Mouse (Mus musculus) erythroblast, embryonic 14.5 days (primary cell): ENCODE measurements around the gene Stim2. TPM values are rescaled to one million over a fixed set of nuclear protein-coding genes. Genes with fewer than 3 reads are reported as not detected.

Experiments used
- H3K27me3 ChIP-seq: 2 replicates; pipeline ENCODE4 v1.6.1; 2012; ENCODE audit warnings: inconsistent platforms; ENCODE audit not compliant: control insufficient read depth
- H3K36me3 ChIP-seq: 2 replicates; pipeline ENCODE4 v1.6.1; 2012; ENCODE audit warnings: mild to moderate bottlenecking, inconsistent platforms; ENCODE audit not compliant: control insufficient read depth
- H3K4me1 ChIP-seq: 2 replicates; pipeline ENCODE4 v1.6.1; 2012; ENCODE audit warnings: inconsistent platforms; ENCODE audit not compliant: control insufficient read depth
- H3K4me3 ChIP-seq: replicated peaks from 2 replicates; pipeline ENCODE3; 2012; ENCODE audit warnings: moderate library complexity, mild to moderate bottlenecking, inconsistent platforms
- H3K9me3 ChIP-seq: 2 replicates; pipeline ENCODE4 v1.6.1; 2012; ENCODE audit warnings: low read length, inconsistent platforms, mixed read lengths; ENCODE audit not compliant: control insufficient read depth
- GATA1 ChIP-seq: IDR thresholded peaks from 2 replicates; pipeline ENCODE4 v1.6.1; 2012; ENCODE audit warnings: low read length, inconsistent platforms, mixed read lengths
- TAL1 ChIP-seq: IDR thresholded peaks from 3 replicates; pipeline ENCODE4 v1.6.1; 2012; ENCODE audit warnings: low read length, inconsistent platforms, mixed read lengths
- polyA plus RNA-seq: library from polyadenylated mRNA; stranded (reverse); fragments of >175 nt; gene quantifications from 2 replicates; pipeline ENCODE4 v1.2.3, GENCODE M21; 2012

Stim2 gene
- polyA plus RNA-seq, 1 experiment, result 0.11 TPM

- Histone ChIP-seq H3K36me3 (no peaks in the 10 kb centered on the region), H3K9me3 (no peaks in the 10 kb centered on the region), H3K27me3 (no peaks in the 10 kb centered on the region), H3K4me1 (no peaks in the 10 kb centered on the region), H3K4me3 (no peak overlapping the region)
- no peak for TF ChIP-seq TAL1
- no peak for TF ChIP-seq GATA1
Observed at GRCm38 (mm10) chr5:53961830-53962515, 36.3 kb upstream of the Stim2 start.

GRCm38 (mm10) chr5:53965656-53966055 is 32.6 kb upstream of the Stim2 start:
- H3K27me3 ChIP-seq, result peaks cover 10% of the 10 kb centered on the region; the same call in 1 of the 2 replicates
- no peak for TF ChIP-seq GATA1
- H3K4me1 ChIP-seq, result no peaks in the 10 kb centered on the region
- H3K4me3 ChIP-seq, result no peak overlapping the region
- H3K36me3 ChIP-seq, result no peaks in the 10 kb centered on the region
- H3K9me3 ChIP-seq, result no peaks in the 10 kb centered on the region

GRCm38 (mm10) chr5:53967560-53967959 is 30.7 kb upstream of the Stim2 start:
- H3K27me3 ChIP-seq, result peaks cover 10% of the 10 kb centered on the region; the same call in 1 of the 2 replicates
- H3K4me3 ChIP-seq, result no peak overlapping the region
- no peak for TF ChIP-seq TAL1
- no peak for TF ChIP-seq GATA1
- H3K36me3 ChIP-seq, result no peaks in the 10 kb centered on the region
- H3K4me1 ChIP-seq, result no peaks in the 10 kb centered on the region
- H3K9me3 ChIP-seq, result no peaks in the 10 kb centered on the region

DNA sequence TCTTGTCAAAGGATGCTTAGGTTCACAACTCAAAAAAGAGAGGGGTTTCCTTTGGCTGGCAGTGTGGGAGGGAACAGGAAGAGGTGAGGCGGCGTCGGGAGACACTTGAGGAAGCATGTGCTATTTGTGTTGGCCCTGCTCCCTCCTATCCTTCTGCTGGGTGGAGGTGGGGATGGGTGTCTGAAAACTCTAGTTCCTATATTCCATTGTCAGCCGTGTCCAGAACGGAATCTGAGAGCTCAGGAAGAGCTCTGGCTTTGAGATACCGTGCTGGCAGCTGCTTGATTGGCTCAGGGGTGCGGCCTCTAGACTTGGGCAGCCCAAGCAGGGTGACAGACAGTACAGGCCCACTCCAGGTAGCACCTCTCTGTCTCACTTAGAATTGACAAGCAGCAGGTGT is 28.1 kb upstream of the Stim2 start:
- Histone ChIP-seq H3K4me3 (no peak overlapping the region), H3K27me3 (peaks cover 10% of the 10 kb centered on the region; the same call in 1 of the 2 replicates)

GRCm38 (mm10) chr5:53971201-53971600 is 27.1 kb upstream of the Stim2 start:
- H3K9me3 ChIP-seq, result no peaks in the 10 kb centered on the region
- no peaks in the 10 kb centered on the region for H3K36me3 ChIP-seq
- TF ChIP-seq TAL1 (no peak), GATA1 (no peak)
- H3K27me3 ChIP-seq, result peaks cover 10% of the 10 kb centered on the region; the same call in 1 of the 2 replicates
- H3K4me3 ChIP-seq, result no peak overlapping the region
- no peaks in the 10 kb centered on the region for H3K4me1 ChIP-seq

More for the DNA sequence above, 28.1 kb upstream of the Stim2 start:
- no peaks in the 10 kb centered on the region for H3K36me3 ChIP-seq
- H3K9me3 ChIP-seq, result no peaks in the 10 kb centered on the region
- no peaks in the 10 kb centered on the region for H3K4me1 ChIP-seq
- no peak for TF ChIP-seq TAL1
- no peak for TF ChIP-seq GATA1

- no peak for TF ChIP-seq GATA1
- no peak for TF ChIP-seq TAL1
- peaks cover 15% of the 10 kb centered on the region; the same call in 1 of the 2 replicates for H3K27me3 ChIP-seq
- no peaks in the 10 kb centered on the region for H3K9me3 ChIP-seq
- no peaks in the 10 kb centered on the region for H3K4me1 ChIP-seq
- H3K4me3 ChIP-seq, result no peak overlapping the region
- H3K36me3 ChIP-seq, result no peaks in the 10 kb centered on the region
Observed at GRCm38 (mm10) chr5:53972905-53973304, 25.4 kb upstream of the Stim2 start.

DNA sequence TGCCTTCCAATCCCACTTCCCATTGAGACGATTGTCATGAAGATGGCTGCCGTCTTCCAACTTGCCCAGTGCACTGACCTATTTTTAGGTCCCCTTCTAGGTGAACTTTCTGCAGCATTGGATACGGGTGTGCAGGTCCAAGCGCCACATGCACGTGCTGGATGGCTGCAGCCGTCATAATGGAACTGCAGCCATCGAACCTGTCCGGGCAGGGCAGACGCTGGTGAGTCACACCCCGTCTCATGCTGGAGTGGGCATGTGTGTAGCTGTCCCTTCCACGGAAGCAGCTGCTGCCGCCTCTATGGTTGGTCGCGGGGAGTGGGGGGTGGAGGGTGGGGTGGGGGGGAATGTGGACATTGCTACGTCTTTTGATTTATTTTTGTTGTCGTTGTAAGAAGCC is 21.8 kb upstream of the Stim2 start:
- Histone ChIP-seq H3K4me3 (no peak overlapping the region), H3K36me3 (no peaks in the 10 kb centered on the region), H3K4me1 (no peaks in the 10 kb centered on the region), H3K9me3 (no peaks in the 10 kb centered on the region), H3K27me3 (peaks cover 4% of the 10 kb centered on the region; the same call in 1 of the 2 replicates)
- TF ChIP-seq GATA1, result no peak
- TF ChIP-seq TAL1, result no peak

DNA sequence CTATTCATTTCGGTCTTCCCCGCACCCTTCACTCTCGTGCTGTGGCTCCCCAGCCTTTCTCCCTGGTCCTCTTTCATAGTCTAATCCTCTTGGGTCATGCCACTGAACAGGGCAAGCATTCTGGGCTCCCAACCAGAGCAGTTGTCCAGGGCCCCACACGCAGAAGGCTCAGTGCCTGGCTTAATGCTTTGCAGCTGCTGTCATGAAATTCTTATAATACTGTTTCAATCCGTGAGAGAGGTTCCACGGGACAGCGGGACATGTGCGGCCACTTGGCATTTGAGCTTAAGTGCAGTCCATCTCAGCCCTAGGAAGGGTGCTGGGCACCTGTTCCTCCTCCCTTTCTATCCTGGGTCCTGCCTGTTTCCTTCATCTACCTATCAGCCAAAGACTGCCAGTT is 21.2 kb upstream of the Stim2 start:
- Histone ChIP-seq H3K4me3 (no peak overlapping the region), H3K36me3 (no peaks in the 10 kb centered on the region), H3K4me1 (no peaks in the 10 kb centered on the region), H3K9me3 (no peaks in the 10 kb centered on the region), H3K27me3 (peaks cover 4% of the 10 kb centered on the region; the same call in 1 of the 2 replicates)
- no peak for TF ChIP-seq GATA1
- TF ChIP-seq TAL1, result no peak

DNA sequence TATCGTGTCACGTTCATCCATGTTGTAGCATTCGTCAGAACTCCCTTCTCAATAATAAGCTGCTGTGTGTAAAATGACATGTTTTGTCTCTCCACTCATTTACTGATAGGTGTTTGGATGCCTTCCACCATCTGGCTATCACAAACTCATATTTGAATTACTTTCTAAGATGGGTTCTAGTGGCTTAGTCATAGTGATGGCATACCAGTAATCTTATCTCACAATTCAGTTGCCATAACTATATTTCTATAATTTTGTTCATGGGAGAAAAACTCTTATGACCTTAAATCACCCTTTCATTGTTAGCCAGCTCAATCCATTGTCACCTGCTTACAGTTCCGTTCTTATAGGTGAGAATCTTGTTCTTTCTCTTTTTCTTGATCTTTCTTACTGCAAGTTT is 14.9 kb upstream of the Stim2 start:
- no peaks in the 10 kb centered on the region for H3K27me3 ChIP-seq
- H3K4me3 ChIP-seq, result no peak overlapping the region
- H3K4me1 ChIP-seq, result no peaks in the 10 kb centered on the region
- no peaks in the 10 kb centered on the region for H3K9me3 ChIP-seq
- H3K36me3 ChIP-seq, result no peaks in the 10 kb centered on the region
- TF ChIP-seq TAL1, result no peak
- TF ChIP-seq GATA1, result no peak

DNA sequence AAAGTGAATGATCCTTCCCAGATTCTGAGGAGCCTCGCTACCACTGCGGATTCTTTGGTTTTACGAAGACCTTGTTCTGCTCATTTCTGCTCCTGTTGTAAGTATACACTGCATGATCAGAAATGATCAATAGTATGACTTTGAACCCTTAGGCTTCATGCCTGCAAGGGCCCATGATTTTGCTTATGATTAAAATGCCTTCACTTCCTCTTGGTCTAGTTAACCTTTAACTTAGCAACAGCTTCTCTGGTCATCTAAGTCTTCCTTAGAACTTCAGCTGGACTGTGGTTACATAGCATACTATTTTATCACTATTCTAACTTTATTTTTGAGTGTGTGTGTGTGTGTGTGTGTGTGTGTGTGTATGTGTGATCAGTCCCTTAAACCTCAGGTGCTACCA is 12.7 kb upstream of the Stim2 start:
- no peaks in the 10 kb centered on the region for H3K4me1 ChIP-seq
- no peak overlapping the region for H3K4me3 ChIP-seq
- H3K27me3 ChIP-seq, result peaks cover 2% of the 10 kb centered on the region; the same call in 1 of the 2 replicates
- H3K9me3 ChIP-seq, result no peaks in the 10 kb centered on the region
- no peaks in the 10 kb centered on the region for H3K36me3 ChIP-seq
- TF ChIP-seq TAL1 (no peak), GATA1 (no peak)
